Mouse (Mus musculus): ENCODE measurements around the gene Fam107a. TPM values are rescaled to one million over a fixed set of nuclear protein-coding genes. Genes with fewer than 3 reads are reported as not detected.

Gene Fam107a
- total and polyA plus RNA-seq, 3 experiments, result not detected

DNA sequence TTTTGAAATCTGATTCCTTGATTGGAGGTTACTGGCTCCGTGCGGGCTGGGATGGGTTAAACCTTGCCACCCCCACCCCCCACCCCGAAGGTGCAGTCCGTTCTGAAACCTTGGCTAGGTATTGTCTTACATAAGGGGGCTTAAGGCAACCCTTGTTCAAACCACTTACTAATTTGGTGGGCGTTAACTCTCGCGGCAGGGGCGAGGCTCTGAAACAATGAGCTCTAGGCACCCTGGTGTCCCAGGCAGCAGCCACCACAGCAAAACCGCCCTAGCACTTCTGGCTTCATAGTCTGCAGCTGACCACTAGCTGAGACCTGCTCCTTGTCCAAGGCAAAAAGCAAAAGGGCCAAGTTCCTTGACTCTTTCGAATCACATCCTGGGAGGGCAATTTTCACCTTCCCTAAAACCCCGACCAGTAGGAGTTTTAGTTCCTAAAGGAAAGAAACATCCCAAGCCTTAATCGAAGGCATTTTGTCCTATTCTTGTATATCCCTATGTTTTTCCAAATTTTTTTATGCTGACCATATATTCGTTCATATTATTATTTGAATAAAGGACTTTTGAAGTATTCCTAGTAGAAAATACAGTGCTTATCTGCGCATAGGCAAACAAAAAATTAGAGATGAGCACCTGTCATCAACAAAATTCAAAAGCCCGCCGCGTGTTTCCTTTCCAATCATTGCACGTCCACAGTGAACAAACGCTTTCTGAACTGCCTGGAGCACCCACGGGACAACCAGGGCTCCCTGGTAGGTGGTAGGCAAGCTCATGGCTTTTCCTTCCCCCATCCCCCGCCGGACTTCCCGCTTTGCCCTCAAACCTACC, 1.2 kb downstream of the Fam107a start:
- TF ChIP-seq GABPA (IDR thresholded peaks at IDR 0.05; ENCODE audit: low read depth, low read length), result no peak
- TF ChIP-seq RAD21 (IDR thresholded peaks at IDR 0.05; ENCODE audit: low read depth, low read length), result no peak
- TF ChIP-seq POLR2A (IDR thresholded peaks at IDR 0.05; ENCODE audit: control insufficient read depth in 1 of 2, insufficient read depth in 1 of 2, low read depth in 1 of 2, low read length in 2 of 2, poor library complexity in 1 of 2), result no peak
- TF ChIP-seq CHD2 (IDR thresholded peaks at IDR 0.05; ENCODE audit: low read length), result no peak
- no peak for TF ChIP-seq ETS1 (IDR thresholded peaks at IDR 0.05; ENCODE audit: low read depth, low read length)
- TF ChIP-seq MYB (IDR thresholded peaks at IDR 0.05; ENCODE audit: low read depth, low read length), result no peak
- TF ChIP-seq UBTF (IDR thresholded peaks at IDR 0.05; ENCODE audit: borderline replicate concordance, insufficient read depth, low read depth, low read length), result no peak
- no peak for TF ChIP-seq MXI1 (IDR thresholded peaks at IDR 0.05; ENCODE audit: low read depth, low read length)
- DNase-seq (ENCODE audit: low read depth, low spot score), result no peak
- no peaks in the 10 kb centered on the region for H3K27me3 ChIP-seq (ENCODE audit: control insufficient read depth in 1 of 2, insufficient read depth in 2 of 2, low read length in 2 of 2)
- no peak overlapping the region for H3K9ac ChIP-seq (ENCODE audit: control insufficient read depth, low read depth, low read length, poor library complexity, severe bottlenecking)
- no peaks in the 10 kb centered on the region for H3K79me2 ChIP-seq (ENCODE audit: control insufficient read depth, insufficient read depth, low read length, poor library complexity)
- no peaks in the 10 kb centered on the region for H3K4me1 ChIP-seq (ENCODE audit: control insufficient read depth in 1 of 2, insufficient read depth in 2 of 2, low read length in 2 of 2)
- H3K36me3 ChIP-seq (ENCODE audit: control insufficient read depth in 1 of 2, insufficient read depth in 2 of 2, low read length in 2 of 2), result no peaks in the 10 kb centered on the region
- H3K9me3 ChIP-seq (replicated peaks; ENCODE audit: insufficient read depth, low read length), result no peaks in the 10 kb centered on the region
- no peak overlapping the region for H3K27ac ChIP-seq (ENCODE audit: control insufficient read depth, low read depth, low read length)
- H3K4me3 ChIP-seq (ENCODE audit: control insufficient read depth in 1 of 2, insufficient read depth in 1 of 2, low read depth in 2 of 2, low read length in 2 of 2), result no peak overlapping the region

DNA sequence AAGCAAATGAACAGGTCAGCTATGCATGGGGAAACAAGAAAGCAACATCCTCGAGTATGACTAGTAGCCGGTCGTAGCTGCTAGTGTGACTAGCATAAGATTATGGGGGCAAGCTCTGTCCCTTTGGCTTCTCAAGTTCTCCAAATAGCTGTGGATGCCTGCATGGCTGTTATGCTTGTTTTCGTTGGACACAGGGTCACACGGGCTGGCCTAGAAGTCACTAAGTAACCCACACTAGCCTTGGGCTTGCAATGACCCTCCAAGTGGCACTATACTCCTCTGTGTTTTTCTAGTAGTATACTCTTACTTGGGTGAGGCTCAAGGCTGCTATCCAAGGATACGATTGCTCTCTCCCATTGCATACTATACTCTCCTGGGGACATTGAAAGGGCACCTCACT, 2.7 kb downstream of the Fam107a start:
- no peak for TF ChIP-seq CTCF (IDR thresholded peaks at IDR 0.05 in 2 of 3, conservative IDR thresholded peaks at IDR 0.05 in 1 of 3; ENCODE audit: control insufficient read depth in 1 of 3, insufficient read depth in 1 of 3, low read depth in 2 of 3, low read length in 3 of 3, poor library complexity in 1 of 3, severe bottlenecking in 1 of 3)
- no peak for TF ChIP-seq USF2 (IDR thresholded peaks at IDR 0.05; ENCODE audit: borderline replicate concordance in 1 of 2, insufficient read depth in 1 of 2, low read depth in 1 of 2, low read length in 2 of 2)
- no peak for TF ChIP-seq ETS1 (IDR thresholded peaks at IDR 0.05; ENCODE audit: low read depth, low read length)
- TF ChIP-seq TAL1 (IDR thresholded peaks at IDR 0.05; ENCODE audit: low read length), result no peak
- TF ChIP-seq JUND (IDR thresholded peaks at IDR 0.05; ENCODE audit: low read depth, low read length), result no peak
- TF ChIP-seq KAT2A (conservative IDR thresholded peaks at IDR 0.05; ENCODE audit: low read depth, low read length), result no peak
- TF ChIP-seq CHD1 (IDR thresholded peaks at IDR 0.05; ENCODE audit: low read depth, low read length), result no peak
- TF ChIP-seq EP300 (IDR thresholded peaks at IDR 0.05; ENCODE audit: low read depth in 1 of 2, low read length in 2 of 2), result no peak
- TF ChIP-seq MAX (IDR thresholded peaks at IDR 0.05; ENCODE audit: low read length), result no peak
- TF ChIP-seq CHD2 (IDR thresholded peaks at IDR 0.05; ENCODE audit: low read length), result no peak
- TF ChIP-seq POLR2AphosphoS2 (IDR thresholded peaks at IDR 0.05; ENCODE audit: low read length), result no peak
- no peak for TF ChIP-seq NELFE (IDR thresholded peaks at IDR 0.05; ENCODE audit: low read depth, low read length)
- no peak for TF ChIP-seq MYC (IDR thresholded peaks at IDR 0.05; ENCODE audit: low read depth, low read length)
- TF ChIP-seq SMC3 (IDR thresholded peaks at IDR 0.05; ENCODE audit: low read depth, low read length), result no peak
- no peaks in the 10 kb centered on the region for H3K36me3 ChIP-seq (ENCODE audit: control insufficient read depth in 1 of 2, insufficient read depth in 2 of 2, low read length in 2 of 2)
- no peaks in the 10 kb centered on the region for H3K79me2 ChIP-seq (ENCODE audit: control insufficient read depth, insufficient read depth, low read length, poor library complexity)
- no peaks in the 10 kb centered on the region for H3K27me3 ChIP-seq (ENCODE audit: control insufficient read depth in 1 of 2, insufficient read depth in 2 of 2, low read length in 2 of 2)
- H3K9me3 ChIP-seq (replicated peaks; ENCODE audit: insufficient read depth, low read length), result no peaks in the 10 kb centered on the region
- H3K4me3 ChIP-seq (ENCODE audit: control insufficient read depth in 1 of 2, insufficient read depth in 1 of 2, low read depth in 2 of 2, low read length in 2 of 2), result no peak overlapping the region
- H3K9ac ChIP-seq (ENCODE audit: control insufficient read depth, low read depth, low read length, poor library complexity, severe bottlenecking), result no peak overlapping the region
- no peaks in the 10 kb centered on the region for H3K4me1 ChIP-seq (ENCODE audit: control insufficient read depth in 1 of 2, insufficient read depth in 2 of 2, low read length in 2 of 2)
- no peak overlapping the region for H3K27ac ChIP-seq (ENCODE audit: control insufficient read depth, low read depth, low read length)
- no peak for DNase-seq (ENCODE audit: low read depth, low spot score)

Measured in MEL (cell line).